Mouse (Mus musculus): Measurements from ENCODE around the gene Serpina1c. TPM values are rescaled to one million over a fixed set of nuclear protein-coding genes. Genes with fewer than 3 reads are reported as not detected.
"Not testable (repeated sequence)": the region's sequence is repeated elsewhere in the genome, so short reads cannot be mapped to it uniquely, and the experiment has no call there.

The Serpina1c gene
- polyA plus RNA-seq, 1 experiment from 2014 or later, result 0.18 TPM

GRCm38 (mm10) chr12:103860976-103861375 is 43.7 kb downstream of the Serpina1c start:
- no peak for DNase-seq (ENCODE audit: low spot score)
- H3K4me1 ChIP-seq (ENCODE audit: insufficient read depth, low read depth, low read length), result no peaks in the 10 kb centered on the region
- TF ChIP-seq EP300 (IDR thresholded peaks at IDR 0.05), result no peak
- no peak for TF ChIP-seq CTCF (IDR thresholded peaks at IDR 0.05)

GRCm38 (mm10) chr12:103860571-103860970 is 44.1 kb downstream of the Serpina1c start:
- not testable (repeated sequence) for H3K9ac ChIP-seq (replicated peaks; ENCODE audit: low read depth); H3K9me3 ChIP-seq (ENCODE audit: low read length); H3K4me1 ChIP-seq (ENCODE audit: insufficient read depth, low read depth, low read length); H3K27ac ChIP-seq (ENCODE audit: low read length); H3K27me3 ChIP-seq (replicated peaks; ENCODE audit: insufficient read depth, low read length); ATAC-seq; H3K4me3 ChIP-seq (ENCODE audit: low read depth, low read length); DNase-seq (ENCODE audit: low spot score); H3K36me3 ChIP-seq (ENCODE audit: insufficient read depth, low read length); H3K4me2 ChIP-seq (replicated peaks; ENCODE audit: low read depth, low read length)
- 65% methylated on average over 3 of the region's 4 CpGs for WGBS

More at GRCm38 (mm10) chr12:103860976-103861375, 43.7 kb downstream of the Serpina1c start:
- Histone ChIP-seq H3K27me3 (replicated peaks; ENCODE audit: insufficient read depth, low read length) (no peaks in the 10 kb centered on the region), H3K9me3 (ENCODE audit: low read length) (no peaks in the 10 kb centered on the region), H3K27ac (ENCODE audit: low read length) (no peak overlapping the region), H3K36me3 (ENCODE audit: insufficient read depth, low read length) (no peaks in the 10 kb centered on the region), H3K4me2 (replicated peaks; ENCODE audit: low read depth, low read length) (no peak overlapping the region), H3K4me3 (ENCODE audit: low read depth, low read length) (no peak overlapping the region), H3K9ac (replicated peaks; ENCODE audit: low read depth) (no peak overlapping the region)
- 53% methylated on average over 3 of the region's 3 CpGs for WGBS
- ATAC-seq, result no peak

DNA sequence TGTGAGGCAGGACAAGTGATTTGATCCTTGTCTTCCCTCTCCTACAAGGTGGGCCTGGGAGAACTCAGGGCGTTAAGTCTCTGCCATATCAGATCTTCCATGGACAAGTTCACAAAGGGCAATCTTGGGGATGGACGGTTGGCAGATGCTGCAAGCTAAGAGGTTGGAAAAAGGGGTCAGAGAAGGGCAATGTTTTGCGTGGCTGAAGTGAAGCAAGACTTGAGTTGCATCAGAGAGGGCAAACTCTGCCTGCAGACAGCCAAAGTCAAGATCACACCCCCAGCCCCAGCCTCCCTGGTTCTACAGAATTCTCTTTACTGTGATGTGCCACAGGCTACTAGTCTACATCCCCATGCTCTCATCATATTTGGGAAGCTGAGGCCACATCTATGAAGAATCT is 45.1 kb downstream of the Serpina1c start:
- H3K27me3 ChIP-seq (replicated peaks; ENCODE audit: insufficient read depth, low read length); ATAC-seq: not testable (repeated sequence)

GRCm38 (mm10) chr12:103853032-103853431 is 51.7 kb downstream of the Serpina1c start:
- 60% methylated on average over 2 of the region's 2 CpGs for WGBS
- not testable (repeated sequence) for H3K36me3 ChIP-seq (ENCODE audit: insufficient read depth, low read length); H3K4me1 ChIP-seq (ENCODE audit: insufficient read depth, low read depth, low read length); H3K27me3 ChIP-seq (replicated peaks; ENCODE audit: insufficient read depth, low read length); H3K9ac ChIP-seq (replicated peaks; ENCODE audit: low read depth); H3K27ac ChIP-seq (ENCODE audit: low read length); ATAC-seq; H3K4me2 ChIP-seq (replicated peaks; ENCODE audit: low read depth, low read length); DNase-seq (ENCODE audit: low spot score); H3K9me3 ChIP-seq (ENCODE audit: low read length); H3K4me3 ChIP-seq (ENCODE audit: low read depth, low read length)

More for the DNA sequence above, 45.1 kb downstream of the Serpina1c start:
- H3K4me1 ChIP-seq (ENCODE audit: insufficient read depth, low read depth, low read length); H3K4me3 ChIP-seq (ENCODE audit: low read depth, low read length); H3K4me2 ChIP-seq (replicated peaks; ENCODE audit: low read depth, low read length); H3K9ac ChIP-seq (replicated peaks; ENCODE audit: low read depth); H3K27ac ChIP-seq (ENCODE audit: low read length); H3K36me3 ChIP-seq (ENCODE audit: insufficient read depth, low read length); DNase-seq (ENCODE audit: low spot score); H3K9me3 ChIP-seq (ENCODE audit: low read length): not testable (repeated sequence)
- WGBS, result 52% methylated on average over 3 of the region's 3 CpGs

Other genes with a start within 250 kb of the Serpina1c start
- not detected in 2 replicates for gene Serpina6, start 247.7 kb downstream of the Serpina1c start, polyA plus RNA-seq (2015; fragmentation: Nextera tagmentation; extraction: Ambion mirVana)
- not detected in 2 replicates for gene Serpina16, start 228.7 kb downstream of the Serpina1c start, polyA plus RNA-seq (2015; fragmentation: Nextera tagmentation; extraction: Ambion mirVana)
- gene Serpina1f, start 209.4 kb downstream of the Serpina1c start, polyA plus RNA-seq (2015; fragmentation: Nextera tagmentation; extraction: Ambion mirVana), result not detected in 2 replicates
- 0.36 and 0.43 TPM in 2 replicates for gene Serpina1d, start 131.3 kb downstream of the Serpina1c start, polyA plus RNA-seq (2015; fragmentation: Nextera tagmentation; extraction: Ambion mirVana)
- 0.14 and 0.16 TPM in 2 replicates for gene Serpina1b, start 74.5 kb downstream of the Serpina1c start, polyA plus RNA-seq (2015; fragmentation: Nextera tagmentation; extraction: Ambion mirVana)
- 0.18 and 0.20 TPM in 2 replicates for gene Serpina1a, start 41.3 kb downstream of the Serpina1c start, polyA plus RNA-seq (2015; fragmentation: Nextera tagmentation; extraction: Ambion mirVana)
- gene Serpina1e, start 54.1 kb upstream of the Serpina1c start, polyA plus RNA-seq (2015; fragmentation: Nextera tagmentation; extraction: Ambion mirVana), result 0.33 and 0.45 TPM in 2 replicates
- gene Serpina11, start 85.1 kb upstream of the Serpina1c start, polyA plus RNA-seq (2015; fragmentation: Nextera tagmentation; extraction: Ambion mirVana), result not detected in 2 replicates
- gene Serpina9, start 108.9 kb upstream of the Serpina1c start, polyA plus RNA-seq (2015; fragmentation: Nextera tagmentation; extraction: Ambion mirVana), result 0.32 and 0.89 TPM in 2 replicates
- 0.04 TPM in 1 of 2 replicates, not detected in the other for gene Serpina12, start 139.6 kb upstream of the Serpina1c start, polyA plus RNA-seq (2015; fragmentation: Nextera tagmentation; extraction: Ambion mirVana)
- gene Serpina5, start 196.2 kb upstream of the Serpina1c start, polyA plus RNA-seq (2015; fragmentation: Nextera tagmentation; extraction: Ambion mirVana), result not detected in 2 replicates
- not detected in 2 replicates for gene Serpina3a, start 207.8 kb upstream of the Serpina1c start, polyA plus RNA-seq (2015; fragmentation: Nextera tagmentation; extraction: Ambion mirVana)
- not detected in 2 replicates for gene Serpina3b, start 223.1 kb upstream of the Serpina1c start, polyA plus RNA-seq (2015; fragmentation: Nextera tagmentation; extraction: Ambion mirVana)
- 4.3 and 5.6 TPM in 2 replicates for gene Serpina3c, start 249.0 kb upstream of the Serpina1c start, polyA plus RNA-seq (2015; fragmentation: Nextera tagmentation; extraction: Ambion mirVana)

All from lung, postnatal 0 days (tissue).